Mouse (Mus musculus) mouse embryonic stem cell (cell line): ENCODE data around the gene Med6.
"Not testable (repeated sequence)": the region's sequence is repeated elsewhere in the genome, so short reads cannot be mapped to it uniquely, and the experiment has no call there.

Experiments used
- in situ Hi-C, 2 experiments: fragments of 300-500 bp; cut with MboI; formaldehyde crosslinking; loops; 1 replicate in 1 of 2; 3 replicates in 1 of 2; pipeline ENCODE4 v1.14.3; 2019 to 2020; ENCODE audit warnings: low sequenced_read_pairs in 2 of 2, low pct_unique_long_range_greater_than_20kb in 1 of 2, mixed read lengths in 1 of 2; ENCODE audit not compliant: unreplicated experiment in 1 of 2

Med6 gene

GRCm38 (mm10) chr12:81568374-81568773 is 26.4 kb downstream of the Med6 start, which contains the start of gene Adam21:
Gene Adam21, minus strand, starts transcription at chr12:81568474.
- in situ Hi-C loops: no loop called here

GRCm38 (mm10) chr12:81567931-81568330 is 26.9 kb downstream of the Med6 start:
- in situ Hi-C loops: no loop called here

- in situ Hi-C loops: no loop called here
Measured at GRCm38 (mm10) chr12:81564173-81564572, 30.6 kb downstream of the Med6 start.

DNA sequence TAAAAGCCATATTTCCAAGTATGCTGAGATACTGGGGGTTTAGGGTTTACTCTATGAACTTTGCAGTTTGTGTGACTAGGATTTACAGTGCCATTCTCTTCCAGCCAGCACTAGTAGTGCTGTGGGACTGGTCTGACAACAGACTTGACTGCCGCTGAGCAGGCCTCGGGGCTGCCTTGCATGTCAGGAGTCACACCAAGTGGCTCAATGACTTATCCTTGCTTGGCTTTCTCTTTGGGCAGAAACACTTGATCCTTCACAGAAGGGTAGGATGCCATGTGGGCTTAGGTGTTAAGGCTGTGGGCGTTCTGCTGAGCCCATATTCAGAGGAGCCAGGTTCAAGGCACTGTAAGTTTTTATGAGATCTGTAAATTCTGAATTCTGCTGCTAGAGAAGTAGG is 45.5 kb downstream of the Med6 start:
- in situ Hi-C loops: no loop called here

- in situ Hi-C loops: no loop called here
Measured at GRCm38 (mm10) chr12:81547163-81547562, 47.6 kb downstream of the Med6 start.

DNA sequence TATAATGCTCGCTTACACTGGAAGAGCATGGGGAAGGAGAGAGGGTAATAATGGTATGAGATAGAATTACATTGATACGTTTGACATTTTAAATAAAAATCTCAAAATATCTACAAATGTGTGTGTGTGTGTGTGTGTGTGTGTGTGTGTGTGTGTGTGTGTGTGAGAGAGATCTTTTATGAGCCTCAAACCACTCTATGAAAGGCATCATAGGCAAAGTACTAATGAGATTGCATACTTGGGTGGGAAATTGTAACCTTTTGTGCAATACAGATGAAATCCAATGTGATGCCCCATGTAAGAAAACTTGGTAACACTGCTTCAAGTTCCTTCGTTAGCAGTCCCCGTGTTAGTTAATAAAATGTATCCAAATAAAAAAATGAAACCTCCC is 61.8 kb downstream of the Med6 start:
- in situ Hi-C loops: no loop called here

- in situ Hi-C loops: no loop called here
Measured at GRCm38 (mm10) chr12:81532316-81533028, 62.3 kb downstream of the Med6 start, which contains the start of the genes Gm20498 and Synj2bp. Gene Gm20498, minus strand, starts transcription at chr12:81532905. Gene Synj2bp, minus strand, starts transcription at chr12:81532911.

- in situ Hi-C loops: not testable (repeated sequence)
Measured at GRCm38 (mm10) chr12:81530587-81530986, 64.2 kb downstream of the Med6 start.
